Mouse (Mus musculus) retina, embryonic 14.5 days (tissue): ENCODE measurements around the gene Avpi1.
"Not testable (repeated sequence)": the region's sequence is repeated elsewhere in the genome, so short reads cannot be mapped to it uniquely, and the experiment has no call there.

Source experiments
- DNase-seq: peaks from one replicate; pipeline ENCODE4 v3.0.0-alpha.2; 2015; ENCODE audit warnings: low spot score

The Avpi1 gene

GRCm38 (mm10) chr19:42104681-42105080 is 24.2 kb downstream of the Avpi1 start:
- no peak for DNase-seq

GRCm38 (mm10) chr19:42099406-42099805 is 29.5 kb downstream of the Avpi1 start:
- DNase-seq: no peak

- DNase-seq: peak; percentile 28
These were observed 38.2 kb downstream of the Avpi1 start for GRCm38 (mm10) chr19:42090637-42091141.

- DNase-seq: peak; percentile 99
These were observed 38.9 kb downstream of the Avpi1 start, which contains the start of gene Pi4k2a for GRCm38 (mm10) chr19:42089748-42090595. TSS of gene Pi4k2a (plus strand) at chr19:42090470.

GRCm38 (mm10) chr19:42089103-42089747 is 39.6 kb downstream of the Avpi1 start:
- DNase-seq: peak; percentile 60

GRCm38 (mm10) chr19:42086166-42086565 is 42.7 kb downstream of the Avpi1 start, which contains the start of gene Morn4:
TSS of gene Morn4 (minus strand) at chr19:42086357.
- DNase-seq: peak; percentile 98

GRCm38 (mm10) chr19:42085690-42086089 is 43.2 kb downstream of the Avpi1 start:
- DNase-seq: no peak

GRCm38 (mm10) chr19:42081613-42082012 is 47.2 kb downstream of the Avpi1 start:
- DNase-seq: not testable (repeated sequence)

GRCm38 (mm10) chr19:42080469-42080868 is 48.4 kb downstream of the Avpi1 start:
- no peak for DNase-seq

GRCm38 (mm10) chr19:42079950-42080349 is 48.9 kb downstream of the Avpi1 start:
- DNase-seq: no peak

GRCm38 (mm10) chr19:42079006-42079405 is 49.9 kb downstream of the Avpi1 start:
- DNase-seq: no peak

- no peak for DNase-seq
These were observed 50.3 kb downstream of the Avpi1 start for GRCm38 (mm10) chr19:42078566-42078965.

- no peak for DNase-seq
These were observed 52.9 kb downstream of the Avpi1 start for GRCm38 (mm10) chr19:42075992-42076391.

- DNase-seq: no peak
These were observed 53.8 kb downstream of the Avpi1 start for GRCm38 (mm10) chr19:42075051-42075450.
